Mouse (Mus musculus): ENCODE measurements around the gene Gcgr. TPM values are rescaled to one million over a fixed set of nuclear protein-coding genes. Genes with fewer than 3 reads are reported as not detected.

The Gcgr gene
- polyA plus RNA-seq, 2 experiments = 4.9 to 11.2 TPM

DNA sequence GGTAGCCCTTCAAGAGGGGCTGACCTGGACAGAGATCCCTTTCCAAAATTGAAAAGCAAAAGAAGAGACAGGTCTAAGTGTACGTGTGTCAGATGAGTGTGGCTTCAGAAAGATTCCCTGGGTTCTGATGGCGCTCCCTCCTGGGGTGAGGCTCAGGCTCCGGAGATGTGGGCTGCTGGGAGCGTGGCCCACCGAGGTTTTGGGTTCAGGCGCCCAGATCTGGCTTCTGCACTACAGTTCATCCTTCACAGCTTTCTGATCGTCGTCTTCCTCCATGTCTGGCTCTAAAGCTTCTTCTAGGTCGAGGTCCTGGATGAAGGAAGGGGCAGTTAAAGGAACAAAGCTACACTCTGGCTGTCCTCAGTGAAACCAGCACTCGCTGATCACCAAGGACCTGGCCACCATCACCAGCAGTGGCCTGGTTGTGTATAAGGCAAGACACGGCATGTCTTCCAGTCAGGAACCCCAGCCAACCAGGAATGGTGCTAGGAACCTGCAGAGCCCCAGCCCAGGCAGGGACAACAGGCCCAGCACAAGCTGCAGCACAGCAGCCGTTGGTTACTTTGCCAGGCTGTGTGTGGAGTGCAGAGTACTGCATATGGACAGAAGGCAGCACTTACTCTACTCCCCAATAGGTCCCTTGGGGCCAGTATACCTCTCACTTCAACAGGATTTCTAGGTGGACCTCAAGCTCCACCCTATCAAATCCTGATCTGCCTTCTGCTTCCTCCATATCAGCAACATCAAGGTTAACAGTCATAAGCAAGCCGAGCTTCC is 30.6 kb downstream of the Gcgr start:
- Histone ChIP-seq H3K27me3 (ENCODE audit: control insufficient read depth, insufficient read depth, low read length) (no peaks in the 10 kb centered on the region), H3K27ac (replicated peaks; ENCODE audit: low read depth, low read length) (no peak overlapping the region), H3K9ac (ENCODE audit: low read depth, low read length, severe bottlenecking) (no peak overlapping the region), H3K4me1 (ENCODE audit: control insufficient read depth, insufficient read depth, low read length) (no peaks in the 10 kb centered on the region), H3K36me3 (ENCODE audit: control insufficient read depth, insufficient read depth, low read length) (peaks cover 74% of the 10 kb centered on the region), H3K9me3 (ENCODE audit: control insufficient read depth, low read length) (no peaks in the 10 kb centered on the region), H3K4me2 (replicated peaks; ENCODE audit: low read depth, low read length, severe bottlenecking) (no peak overlapping the region), H3K4me3 (replicated peaks; ENCODE audit: low read length) (no peak overlapping the region)
- WGBS = 93% methylated on average over 13 of the region's 13 CpGs
- no peak for TF ChIP-seq POLR2A (IDR thresholded peaks at IDR 0.05; ENCODE audit: borderline replicate concordance, extremely low read depth, insufficient read depth, insufficient read length)
- no peak for ATAC-seq (ENCODE audit: low FRiP score, low read depth)
- DNase-seq (ENCODE audit: low spot score) = no peak

DNA sequence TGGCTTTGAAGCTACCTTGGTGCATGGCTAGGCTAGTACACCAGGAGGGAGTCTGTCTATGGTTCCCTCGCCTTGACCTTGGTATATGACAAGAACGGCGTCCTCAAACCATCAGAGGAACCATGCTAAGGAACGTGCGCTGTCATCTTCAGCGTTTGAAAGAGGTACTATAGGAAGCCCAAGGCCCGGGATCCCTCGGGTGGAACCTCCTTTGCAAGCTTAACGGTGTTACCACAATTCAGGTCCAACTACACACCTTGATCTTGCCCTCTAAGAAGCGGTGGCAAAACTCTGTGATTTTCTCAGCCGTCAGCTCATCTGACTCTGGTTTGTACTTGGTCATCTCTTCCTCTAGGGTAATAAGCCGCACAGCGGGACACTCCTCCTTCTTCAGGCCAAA is 32.5 kb downstream of the Gcgr start:
- H3K27ac ChIP-seq (replicated peaks; ENCODE audit: low read depth, low read length) = no peak overlapping the region
- H3K4me3 ChIP-seq (replicated peaks; ENCODE audit: low read length) = no peak overlapping the region
- DNase-seq (ENCODE audit: low spot score) (no peak), ATAC-seq (ENCODE audit: low FRiP score, low read depth) (no peak)
- H3K9me3 ChIP-seq (ENCODE audit: control insufficient read depth, low read length) = no peaks in the 10 kb centered on the region
- H3K27me3 ChIP-seq (ENCODE audit: control insufficient read depth, insufficient read depth, low read length) = no peaks in the 10 kb centered on the region
- no peak for TF ChIP-seq POLR2A (IDR thresholded peaks at IDR 0.05; ENCODE audit: borderline replicate concordance, extremely low read depth, insufficient read depth, insufficient read length)
- 97% methylated on average over 13 of the region's 13 CpGs for WGBS
- H3K36me3 ChIP-seq (ENCODE audit: control insufficient read depth, insufficient read depth, low read length) = peaks cover 92% of the 10 kb centered on the region
- H3K4me1 ChIP-seq (ENCODE audit: control insufficient read depth, insufficient read depth, low read length) = no peaks in the 10 kb centered on the region
- no peak overlapping the region for H3K4me2 ChIP-seq (replicated peaks; ENCODE audit: low read depth, low read length, severe bottlenecking)
- no peak overlapping the region for H3K9ac ChIP-seq (ENCODE audit: low read depth, low read length, severe bottlenecking)

DNA sequence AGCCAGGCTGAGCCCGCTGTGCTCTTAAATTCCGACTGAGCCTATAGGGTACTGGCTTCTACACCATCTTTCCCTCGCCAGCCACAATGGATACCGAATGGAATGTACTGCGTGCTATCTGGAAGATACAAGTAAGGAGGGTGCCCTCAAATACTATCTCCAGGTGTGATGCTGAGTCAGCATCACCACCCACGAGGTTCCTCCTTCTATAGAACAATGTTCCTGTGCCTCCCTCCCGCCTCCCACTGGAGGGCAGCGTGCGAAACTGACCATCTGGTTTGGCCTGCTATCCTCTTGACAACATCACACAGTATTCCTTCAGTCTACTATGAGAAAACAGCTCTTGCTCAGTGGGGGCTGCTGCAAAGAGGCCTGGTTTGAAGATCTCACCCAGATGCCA is 34.6 kb downstream of the Gcgr start:
- ATAC-seq (ENCODE audit: low FRiP score, low read depth) (no peak), DNase-seq (ENCODE audit: low spot score) (no peak)
- 86% methylated on average over 9 of the region's 9 CpGs for WGBS
- H3K9me3 ChIP-seq (ENCODE audit: control insufficient read depth, low read length) = no peaks in the 10 kb centered on the region
- H3K9ac ChIP-seq (ENCODE audit: low read depth, low read length, severe bottlenecking) = no peak overlapping the region
- 0 out of 2 replicates have a peak, but pooled peaks cover 2% of the 10 kb centered on the region for H3K4me1 ChIP-seq (ENCODE audit: control insufficient read depth, insufficient read depth, low read length)
- peaks cover 96% of the 10 kb centered on the region for H3K36me3 ChIP-seq (ENCODE audit: control insufficient read depth, insufficient read depth, low read length)
- no peak overlapping the region for H3K27ac ChIP-seq (replicated peaks; ENCODE audit: low read depth, low read length)
- H3K27me3 ChIP-seq (ENCODE audit: control insufficient read depth, insufficient read depth, low read length) = no peaks in the 10 kb centered on the region
- no peak overlapping the region for H3K4me3 ChIP-seq (replicated peaks; ENCODE audit: low read length)
- no peak overlapping the region for H3K4me2 ChIP-seq (replicated peaks; ENCODE audit: low read depth, low read length, severe bottlenecking)
- no peak for TF ChIP-seq POLR2A (IDR thresholded peaks at IDR 0.05; ENCODE audit: borderline replicate concordance, extremely low read depth, insufficient read depth, insufficient read length)

DNA sequence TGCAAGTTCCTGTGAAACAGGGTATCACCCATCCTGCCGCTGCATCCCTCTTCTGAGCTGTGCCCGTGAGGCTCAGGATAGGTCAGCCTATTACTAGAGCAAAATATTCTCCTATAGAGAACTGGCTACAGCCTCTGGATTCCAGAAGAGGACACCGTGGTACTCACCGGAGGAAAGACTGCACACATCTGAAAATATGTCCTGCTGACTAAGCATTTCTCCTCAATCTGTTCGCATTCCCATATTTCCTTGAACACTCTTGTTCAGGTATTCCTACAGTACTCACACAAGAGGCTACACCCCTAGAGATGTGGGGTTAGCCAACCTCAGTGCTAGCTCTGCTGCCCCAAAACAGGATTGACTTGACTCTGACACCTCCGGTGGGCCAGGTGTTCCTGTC is 37.8 kb downstream of the Gcgr start:
- WGBS = 93% methylated on average over 6 of the region's 6 CpGs
- H3K4me2 ChIP-seq (replicated peaks; ENCODE audit: low read depth, low read length, severe bottlenecking) = no peak overlapping the region
- H3K27ac ChIP-seq (replicated peaks; ENCODE audit: low read depth, low read length) = no peak overlapping the region
- no peak for TF ChIP-seq POLR2A (IDR thresholded peaks at IDR 0.05; ENCODE audit: borderline replicate concordance, extremely low read depth, insufficient read depth, insufficient read length)
- H3K9ac ChIP-seq (ENCODE audit: low read depth, low read length, severe bottlenecking) = no peak overlapping the region
- no peaks in the 10 kb centered on the region for H3K27me3 ChIP-seq (ENCODE audit: control insufficient read depth, insufficient read depth, low read length)
- DNase-seq (ENCODE audit: low spot score) (no peak), ATAC-seq (ENCODE audit: low FRiP score, low read depth) (no peak)
- H3K9me3 ChIP-seq (ENCODE audit: control insufficient read depth, low read length) = no peaks in the 10 kb centered on the region
- H3K4me3 ChIP-seq (replicated peaks; ENCODE audit: low read length) = no peak overlapping the region
- peaks cover 16% of the 10 kb centered on the region for H3K4me1 ChIP-seq (ENCODE audit: control insufficient read depth, insufficient read depth, low read length)
- peaks cover 80% of the 10 kb centered on the region for H3K36me3 ChIP-seq (ENCODE audit: control insufficient read depth, insufficient read depth, low read length)

DNA sequence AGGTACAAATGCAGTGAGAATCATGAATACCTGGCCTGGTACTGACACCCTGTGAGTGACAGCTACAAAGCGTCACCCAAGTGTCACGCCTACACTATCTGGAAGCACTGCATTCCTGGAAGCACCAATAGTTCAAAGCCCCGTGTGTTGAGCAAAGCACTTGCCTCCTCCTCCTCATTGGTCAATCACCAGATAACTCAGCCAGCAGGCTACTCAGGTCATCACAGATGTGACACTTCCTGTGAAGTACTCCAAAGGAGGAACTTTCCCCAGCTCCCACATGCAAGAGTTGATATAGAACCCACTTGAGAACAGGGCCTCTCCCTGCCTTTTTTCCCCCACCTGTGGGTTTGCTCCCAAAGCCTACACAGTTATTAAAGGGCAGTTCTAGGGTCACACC is 40.6 kb downstream of the Gcgr start:
- H3K4me2 ChIP-seq (replicated peaks; ENCODE audit: low read depth, low read length, severe bottlenecking) = peak overlapping the region; percentile 76
- H3K27me3 ChIP-seq (ENCODE audit: control insufficient read depth, insufficient read depth, low read length) = no peaks in the 10 kb centered on the region
- no peaks in the 10 kb centered on the region for H3K9me3 ChIP-seq (ENCODE audit: control insufficient read depth, low read length)
- DNase-seq (ENCODE audit: low spot score) (no peak), ATAC-seq (ENCODE audit: low FRiP score, low read depth) (no peak)
- no peak overlapping the region for H3K27ac ChIP-seq (replicated peaks; ENCODE audit: low read depth, low read length)
- H3K4me1 ChIP-seq (ENCODE audit: control insufficient read depth, insufficient read depth, low read length) = peaks cover 21% of the 10 kb centered on the region
- peak overlapping the region; percentile 94 for H3K4me3 ChIP-seq (replicated peaks; ENCODE audit: low read length)
- 73% methylated on average over 3 of the region's 3 CpGs for WGBS
- TF ChIP-seq POLR2A (IDR thresholded peaks at IDR 0.05; ENCODE audit: borderline replicate concordance, extremely low read depth, insufficient read depth, insufficient read length) = no peak
- H3K36me3 ChIP-seq (ENCODE audit: control insufficient read depth, insufficient read depth, low read length) = peaks cover 53% of the 10 kb centered on the region
- peak overlapping the region; percentile 96 for H3K9ac ChIP-seq (ENCODE audit: low read depth, low read length, severe bottlenecking)

Measured in limb, embryonic 14.5 days (tissue).